Mouse (Mus musculus) erythroblast, embryonic 14.5 days (primary cell): Measurements from ENCODE around the gene Cd55b.

Experiments
- GATA1 ChIP-seq: IDR thresholded peaks from 2 replicates; pipeline ENCODE4 v1.6.1; 2012; ENCODE audit warnings: low read length, inconsistent platforms, mixed read lengths
- TAL1 ChIP-seq: IDR thresholded peaks from 3 replicates; pipeline ENCODE4 v1.6.1; 2012; ENCODE audit warnings: low read length, inconsistent platforms, mixed read lengths

DNA sequence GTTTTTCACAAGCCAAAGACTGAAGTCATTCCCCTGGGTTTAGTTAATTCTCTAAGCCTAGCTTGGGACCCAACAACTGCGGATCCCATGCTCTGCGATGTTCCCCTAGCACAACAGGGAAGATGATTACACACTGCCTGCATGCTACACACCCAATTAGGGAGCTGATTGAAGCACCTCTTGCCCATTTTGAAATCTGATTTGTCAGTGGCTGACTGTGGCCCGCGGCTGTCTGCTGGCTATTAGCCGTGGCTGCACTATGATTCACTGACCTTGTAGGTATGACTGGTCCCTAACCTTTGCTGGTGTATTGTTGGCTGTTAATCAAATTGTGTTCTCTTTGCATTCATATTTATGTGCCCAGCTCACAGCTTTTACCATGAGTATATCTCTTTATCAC, 51.5 kb downstream of the Cd55b start:
- TF ChIP-seq GATA1 (no peak), TAL1 (no peak)
